Mouse (Mus musculus) cerebellum, adult 2 months (tissue): ENCODE measurements around the gene Mettl1.

Experiments used
- CTCF ChIP-seq: fragments of 200-500 bp; IDR thresholded peaks from 2 replicates; pipeline ENCODE4 v1.5.1; 2011; ENCODE audit warnings: low read depth, mild to moderate bottlenecking, control low read depth, low read length, moderate library complexity, borderline replicate concordance; ENCODE audit not compliant: insufficient read depth
- POLR2A ChIP-seq: fragments of 200-500 bp; IDR thresholded peaks from 2 replicates; pipeline ENCODE4 v1.6.1; 2011; ENCODE audit warnings: low read length, control low read depth, borderline replicate concordance; ENCODE audit not compliant: insufficient read depth

- TF ChIP-seq CTCF (no peak), POLR2A (no peak)
Measured at GRCm38 (mm10) chr10:127065981-127066380, 24.8 kb downstream of the Mettl1 start.
